Mouse (Mus musculus) brain, adult 2 months (tissue): ENCODE measurements at regions not wholly inside any gene's neighbourhood (a gene's known extent, or its start where the extent isn't known, plus 50 kb on each side); places are given as distances from the start of the nearest gene placed in this dataset.

Experiments
- DNase-seq: peaks from one replicate; pipeline ENCODE4 v3.0.0; 2011; ENCODE audit warnings: low read depth, low spot score

DNA sequence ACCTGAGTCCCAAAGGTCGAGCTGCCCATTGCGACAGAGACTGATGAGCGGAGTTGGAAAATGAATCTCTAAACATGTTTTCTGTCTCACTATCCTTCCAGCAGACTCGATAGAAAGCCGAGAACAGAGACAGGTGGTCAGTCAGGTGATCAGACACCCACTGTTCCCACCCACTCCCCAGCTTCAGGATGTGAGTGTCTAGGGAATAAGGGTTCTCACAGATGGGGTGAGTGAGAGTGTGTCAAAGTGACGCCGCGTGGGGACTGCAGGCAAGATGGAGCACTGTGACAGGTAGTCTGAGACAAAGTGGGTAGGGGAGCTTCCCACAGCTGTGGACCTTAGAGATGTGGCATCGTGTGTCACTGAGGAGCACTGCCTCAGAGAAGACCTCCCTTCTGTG lies 264.0 kb downstream of the Matn1 start:
- DNase-seq, result peak; percentile 69

DNA sequence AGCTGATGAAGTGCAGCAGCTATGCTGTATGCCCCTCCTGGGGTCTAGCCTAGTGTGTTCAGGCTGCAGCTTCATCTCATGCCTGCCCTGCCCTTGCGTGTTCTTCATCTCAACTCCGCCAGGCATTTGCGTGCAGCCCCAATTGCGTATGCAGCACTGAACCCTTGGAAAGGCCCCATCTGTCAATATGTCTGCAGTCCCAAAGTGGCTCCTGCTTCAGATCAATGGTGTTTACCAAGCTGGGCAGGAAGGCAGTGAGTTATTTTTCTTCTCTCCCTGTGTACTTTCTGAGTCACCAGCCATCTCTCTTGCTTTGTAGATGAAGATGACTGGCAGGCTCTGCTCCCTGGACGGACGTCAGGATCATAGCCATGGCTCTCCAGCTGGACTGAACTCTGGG lies 264.5 kb downstream of the Matn1 start:
- DNase-seq, result peak; percentile 21

DNA sequence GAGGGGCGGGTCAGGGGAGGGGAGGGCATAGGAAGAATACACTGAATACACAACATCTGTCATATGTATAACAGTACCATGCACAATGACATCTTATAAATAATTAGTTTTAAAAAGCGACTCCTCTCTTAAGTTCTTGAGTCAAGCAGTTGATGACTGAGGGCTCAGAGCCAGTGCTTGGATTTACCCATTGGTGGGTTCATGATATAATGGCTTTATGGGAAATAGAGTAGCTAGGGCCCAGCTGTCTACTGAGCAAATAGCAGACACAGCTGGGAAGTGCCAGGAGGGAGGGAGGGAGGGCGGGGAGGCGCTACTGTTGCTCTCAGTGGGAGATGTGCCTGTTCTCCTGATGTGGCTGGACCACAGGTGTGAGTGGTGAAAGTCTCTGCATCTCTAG lies 268.5 kb downstream of the Matn1 start:
- no peak for DNase-seq

DNA sequence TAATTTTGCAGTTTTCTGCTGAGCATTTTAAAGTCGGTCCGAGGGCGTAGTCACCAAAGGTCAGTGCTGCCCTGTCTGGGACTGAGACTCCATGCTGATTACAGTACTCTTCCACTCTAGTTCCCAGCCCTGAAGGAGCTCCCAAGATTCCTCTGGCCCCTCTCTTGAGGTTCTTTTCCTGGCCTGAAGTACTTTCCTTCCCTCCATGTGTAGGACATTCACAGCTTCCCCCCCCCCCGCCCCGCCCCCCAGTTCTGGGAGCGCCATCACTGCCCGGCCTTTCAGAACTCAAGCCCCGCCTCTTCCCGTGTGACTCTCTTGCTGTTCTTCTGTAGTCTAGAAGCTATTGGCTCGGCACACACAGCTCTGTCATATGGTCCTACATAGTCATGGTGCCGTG lies 271.5 kb downstream of the Matn1 start:
- no peak for DNase-seq

DNA sequence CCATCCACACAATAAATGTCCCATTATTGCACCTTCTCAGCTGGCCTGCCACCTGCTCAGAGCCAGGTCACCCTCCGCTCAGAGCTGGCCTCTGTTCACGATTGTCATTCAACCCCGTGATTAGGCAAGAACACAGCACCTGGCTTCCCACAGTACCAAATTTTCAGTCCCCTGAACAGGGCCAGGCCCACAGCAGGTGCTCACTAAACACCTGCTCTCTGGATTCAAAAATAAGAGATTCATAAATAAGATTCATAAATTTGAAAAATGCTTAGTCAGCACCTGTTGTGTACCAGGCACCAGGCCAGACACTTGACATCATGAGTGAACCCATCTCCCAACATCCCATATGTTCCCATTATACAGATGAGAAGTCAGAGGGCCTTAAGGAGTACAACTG lies 272.2 kb downstream of the Matn1 start:
- DNase-seq, result peak; percentile 69

DNA sequence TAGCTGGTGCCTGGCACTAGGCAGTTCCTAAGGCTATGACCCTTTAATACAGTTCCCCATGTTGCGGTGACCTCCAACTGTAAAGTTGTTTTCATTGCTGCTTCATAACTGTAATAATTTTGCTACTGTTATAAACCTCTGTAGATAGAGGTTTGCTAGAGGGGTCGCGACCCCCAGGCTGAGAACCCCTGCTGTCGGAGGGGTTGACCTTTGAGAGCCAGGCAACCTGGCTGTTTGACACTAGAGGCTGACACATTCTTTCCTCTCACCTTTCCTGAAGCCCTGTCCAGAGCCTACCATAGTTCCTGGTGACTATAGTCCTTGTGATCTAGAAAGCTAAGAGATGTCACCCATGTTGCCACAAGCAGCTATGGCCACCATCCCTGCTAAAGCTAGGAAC lies 272.9 kb downstream of the Matn1 start:
- DNase-seq, result no peak

DNA sequence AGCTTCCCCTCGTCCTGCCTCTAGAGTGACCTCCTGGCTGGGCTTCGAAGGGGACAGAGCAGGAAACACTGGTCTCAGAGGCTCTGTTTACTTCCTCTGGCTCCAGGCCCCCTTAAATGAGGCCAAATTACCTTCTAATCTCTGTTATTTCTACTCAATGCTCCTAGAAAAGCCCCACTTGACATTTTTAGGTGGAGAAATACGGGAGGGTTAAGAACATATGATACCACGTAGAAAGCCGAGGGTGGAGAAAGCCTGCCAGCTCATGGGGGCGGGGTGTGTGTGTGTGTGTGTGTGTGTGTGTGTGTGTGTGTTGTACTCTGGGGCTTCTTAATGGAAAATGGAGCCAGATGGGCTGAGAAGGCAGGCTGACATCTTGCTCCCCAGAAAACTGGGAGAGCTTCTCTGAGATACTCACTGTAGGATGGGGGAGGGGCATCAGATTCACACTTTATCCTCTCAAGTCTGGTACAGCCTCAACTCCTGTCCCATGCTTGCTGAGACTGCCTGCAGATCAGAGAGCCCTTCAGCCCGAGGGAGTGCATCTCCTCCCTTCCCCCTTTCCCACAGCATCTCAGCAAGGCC lies 273.5 kb downstream of the Matn1 start:
- peak; percentile 53 for DNase-seq

DNA sequence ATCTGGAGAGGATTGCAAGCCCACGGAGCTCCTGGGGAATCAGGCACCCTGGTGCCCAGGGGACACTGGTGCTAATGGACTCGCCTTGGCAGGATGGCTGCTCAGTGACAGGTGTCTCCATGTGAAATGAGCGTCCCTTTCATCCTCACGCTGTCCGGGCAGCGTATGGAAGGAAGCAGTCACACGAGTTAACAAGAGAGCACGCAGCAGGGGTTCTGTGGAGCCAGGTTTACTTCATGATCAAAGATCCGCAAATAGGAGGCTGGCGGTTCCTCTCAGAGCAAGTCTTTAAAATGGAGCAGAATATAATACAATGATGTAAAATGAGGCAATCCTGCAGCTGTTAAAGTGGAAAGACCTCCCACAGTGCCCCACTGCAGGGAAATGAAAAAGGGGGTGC lies 276.8 kb downstream of the Matn1 start:
- no peak for DNase-seq

DNA sequence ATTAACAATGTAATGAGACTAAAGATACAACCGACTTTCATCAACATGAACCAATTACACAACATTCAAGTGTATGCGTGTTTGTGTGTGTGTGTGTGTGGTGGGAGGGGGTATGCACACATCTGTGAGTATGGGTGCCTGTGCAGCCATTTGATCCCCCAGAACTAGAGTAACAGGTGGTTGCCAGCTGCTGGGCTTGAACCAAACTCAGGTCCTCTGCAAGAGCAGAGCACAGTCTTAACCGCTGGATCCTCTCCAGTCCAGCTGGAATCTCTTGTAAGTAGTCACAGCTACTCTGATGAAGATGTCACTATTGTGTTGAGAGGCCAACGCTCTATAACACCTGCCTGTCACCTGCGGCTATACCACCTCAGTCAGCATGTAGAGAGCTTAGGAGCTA lies 286.2 kb downstream of the Matn1 start:
- no peak for DNase-seq

DNA sequence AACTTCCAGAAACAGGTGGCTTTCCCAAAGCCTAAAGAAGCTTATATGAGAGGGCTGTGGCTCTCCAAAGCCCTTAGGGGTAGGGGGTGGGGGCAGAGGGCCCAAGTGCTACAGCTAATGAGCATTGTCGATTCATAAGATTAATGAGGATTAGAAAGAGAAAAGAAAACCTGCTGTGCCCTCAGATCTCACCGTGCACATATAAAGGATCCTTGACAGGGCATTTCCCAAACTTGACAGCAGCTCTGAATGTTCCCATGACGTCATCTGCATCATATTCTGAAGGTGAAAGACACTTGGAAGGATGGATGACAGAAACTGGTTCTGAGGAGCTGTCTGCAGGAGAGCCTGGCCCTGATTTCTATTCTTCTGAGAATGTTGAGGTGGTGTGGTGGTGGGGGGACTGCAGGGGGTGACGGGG lies 292.4 kb downstream of the Matn1 start:
- DNase-seq, result no peak

DNA sequence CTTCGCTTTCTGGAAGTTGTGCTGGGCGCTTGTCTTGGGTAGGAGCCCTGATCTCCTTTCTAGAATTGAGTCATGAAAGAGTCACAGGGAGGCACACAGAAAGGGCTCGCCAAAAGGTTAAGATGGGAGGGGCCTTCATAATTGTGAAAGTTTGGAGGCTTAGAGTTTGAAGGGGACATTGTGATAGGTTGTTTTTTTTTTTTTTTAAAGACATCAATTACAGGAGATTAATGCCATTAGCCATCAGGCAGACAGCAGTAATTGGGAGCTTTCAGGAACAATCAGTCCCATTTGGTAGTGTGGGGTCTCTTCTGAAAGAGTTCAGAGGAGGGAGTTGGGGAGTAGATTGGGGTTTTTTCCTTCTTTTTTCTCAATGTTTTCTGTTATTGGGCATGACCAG lies 294.4 kb downstream of the Matn1 start:
- no peak for DNase-seq

DNA sequence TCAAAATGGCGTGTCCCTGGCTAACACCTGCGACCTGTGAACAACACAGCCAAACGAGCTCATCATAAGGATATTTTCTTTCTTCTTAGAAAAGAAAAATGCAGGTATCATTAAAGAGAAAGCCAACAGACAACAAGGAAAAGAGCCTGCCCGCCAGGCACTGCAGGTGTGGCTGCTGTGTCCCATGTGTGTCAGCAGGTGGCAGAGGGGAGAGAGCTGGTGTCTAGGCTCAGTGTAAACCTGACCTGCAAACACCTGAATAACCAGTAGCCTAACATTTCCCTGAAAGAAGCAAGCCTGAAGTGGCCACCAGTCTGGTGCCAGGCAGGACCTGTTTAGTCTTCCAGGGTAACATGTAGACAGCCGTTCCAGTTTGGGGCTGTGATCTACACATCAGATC lies 294.9 kb downstream of the Matn1 start:
- no peak for DNase-seq

DNA sequence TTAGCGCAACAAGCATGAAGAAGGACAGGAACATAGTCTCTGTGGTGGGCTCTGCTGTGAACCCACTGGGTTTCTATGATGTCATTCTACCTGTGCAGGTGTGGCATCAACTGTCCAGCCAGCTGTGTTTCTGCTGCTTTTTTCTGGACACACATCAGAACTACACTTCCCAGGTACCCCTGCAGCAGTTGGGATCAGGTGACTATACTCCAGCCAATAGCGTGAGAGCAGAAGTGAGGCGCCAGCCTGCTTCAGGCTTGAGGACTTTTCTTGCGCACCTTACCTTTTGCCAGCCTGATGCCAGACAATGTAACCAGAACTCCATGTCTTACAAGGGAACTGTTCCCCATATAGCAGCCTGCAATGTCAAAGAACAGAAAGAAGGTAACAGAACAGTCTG lies 296.3 kb downstream of the Matn1 start:
- DNase-seq, result peak; percentile 20

DNA sequence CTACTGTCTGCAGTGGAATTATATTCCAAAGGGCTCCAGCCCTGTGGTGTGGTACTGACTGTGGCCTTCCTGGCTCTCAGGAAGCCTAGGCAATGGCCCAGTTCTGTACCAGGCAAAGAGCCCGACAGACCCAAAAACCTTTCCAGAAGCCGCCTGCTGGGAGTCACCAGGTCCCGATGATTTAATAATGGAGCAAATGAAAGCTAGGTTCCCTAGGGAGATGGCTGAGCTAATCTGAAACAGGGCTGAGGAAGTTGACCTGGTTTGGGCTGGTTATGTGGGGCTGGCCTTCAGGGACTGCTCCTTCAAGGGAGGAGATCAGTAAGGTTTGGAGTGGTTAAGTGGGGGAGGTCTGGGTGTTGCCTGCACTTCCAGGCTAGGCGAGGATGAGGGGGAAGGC lies 298.1 kb downstream of the Matn1 start:
- DNase-seq, result peak; percentile 66

DNA sequence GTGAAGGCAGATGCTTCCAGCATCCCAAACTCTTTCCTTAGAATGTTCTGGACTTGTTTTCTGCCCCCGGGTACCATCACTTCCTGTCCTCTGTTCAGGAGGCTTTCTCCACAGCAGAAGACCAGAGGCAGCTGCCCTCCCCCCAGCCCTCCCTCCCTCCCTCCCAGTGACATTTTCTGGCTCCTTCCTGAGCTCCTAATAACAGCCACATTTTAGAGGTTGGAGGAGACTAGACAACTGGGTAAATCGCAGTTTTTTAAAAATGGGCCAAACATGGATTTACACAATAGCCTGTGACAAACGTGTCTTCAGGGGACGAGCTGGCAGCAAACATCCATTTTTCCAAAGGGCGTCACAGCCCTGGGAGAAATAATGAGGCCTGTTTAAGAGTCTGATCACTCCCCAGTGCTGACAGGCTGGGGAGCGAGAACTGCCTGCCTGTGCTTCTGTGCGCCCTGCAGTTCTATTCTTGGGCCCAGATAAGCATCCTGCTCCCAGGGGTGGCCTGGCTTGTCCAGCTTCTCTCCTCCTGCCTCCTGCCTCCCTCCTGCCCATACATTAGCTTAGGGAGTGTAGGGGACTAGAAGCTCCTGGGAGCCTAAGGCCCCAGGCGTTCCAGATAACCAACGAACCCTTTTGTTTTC lies 299.7 kb downstream of the Matn1 start:
- DNase-seq, result peak; percentile 59

DNA sequence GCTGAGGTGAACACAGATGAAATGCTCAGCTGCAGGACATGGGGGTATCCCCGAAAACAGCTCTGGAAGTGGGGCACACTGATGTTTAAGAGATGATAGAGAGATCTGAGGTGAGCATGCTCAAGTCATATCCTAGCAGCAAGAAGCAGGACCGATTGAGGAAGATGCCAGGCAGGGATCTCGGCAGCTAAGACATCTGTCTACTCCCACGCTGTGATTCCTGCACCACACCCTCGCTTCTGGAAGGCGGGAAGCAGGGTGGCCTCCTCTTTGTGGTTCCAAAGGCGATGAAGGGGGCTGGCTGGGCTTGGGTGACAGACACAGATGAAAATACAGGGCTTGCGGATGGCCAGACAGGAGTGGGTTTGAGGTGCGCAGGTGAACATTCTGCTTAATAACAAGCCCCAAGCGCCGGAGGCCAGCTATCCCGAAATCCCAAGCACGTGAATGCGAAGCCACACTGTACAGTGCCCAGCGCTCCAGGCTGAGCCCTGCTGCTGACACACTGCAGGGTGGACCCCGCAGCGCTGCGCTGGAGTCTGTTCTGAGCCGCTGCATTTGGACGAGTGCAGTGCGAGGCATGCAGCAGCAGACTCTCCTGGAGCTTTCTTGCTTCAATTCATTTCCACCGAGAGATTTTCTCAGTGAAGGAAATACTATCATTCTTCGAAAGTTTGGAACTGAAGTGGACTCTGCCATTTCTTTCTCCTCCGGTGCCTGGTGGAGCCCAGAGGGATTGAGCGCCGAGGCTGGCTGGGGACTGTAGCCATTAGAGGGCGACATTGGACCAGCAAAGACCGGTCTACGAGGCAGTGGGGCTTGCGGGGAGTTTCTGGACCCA lies 308.6 kb downstream of the Matn1 start:
- peak; percentile 90 for DNase-seq

DNA sequence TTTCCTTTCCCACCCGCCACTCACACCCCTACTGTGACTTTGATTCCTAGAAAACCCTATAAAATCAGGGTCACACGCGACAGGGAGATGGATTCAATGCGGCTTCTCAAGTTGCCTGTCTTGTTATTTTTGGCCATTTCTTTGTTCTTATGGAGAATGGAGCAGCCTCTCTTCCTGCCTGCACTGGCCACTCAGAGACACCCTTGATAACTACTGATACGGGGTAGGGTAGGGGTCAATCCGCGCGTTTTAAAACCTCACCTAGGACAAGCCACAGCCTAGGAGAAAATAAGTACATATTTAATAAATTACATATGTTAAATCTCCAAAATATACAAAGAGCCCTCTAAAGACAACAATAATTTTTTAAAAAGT lies 309.2 kb downstream of the Matn1 start:
- DNase-seq, result no peak

DNA sequence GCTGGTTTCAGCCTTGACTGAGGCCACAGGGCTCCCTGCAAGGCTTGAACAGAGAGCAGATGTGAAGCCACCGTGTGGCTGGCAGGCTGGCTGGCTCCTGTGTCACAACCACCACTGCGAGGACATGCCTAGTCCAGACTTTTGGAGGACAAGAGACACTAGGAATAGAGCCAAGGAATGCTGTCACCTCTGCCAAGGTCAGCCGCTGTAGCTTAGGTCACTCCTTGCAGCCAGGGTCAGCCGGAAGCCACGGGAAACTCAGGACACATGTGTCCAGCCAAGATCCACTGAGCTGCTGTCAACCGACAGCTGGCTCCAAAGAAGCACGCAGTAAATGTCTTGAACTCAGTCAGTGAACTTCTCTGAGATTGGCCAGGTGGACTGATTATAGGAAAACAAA lies 310.1 kb downstream of the Matn1 start:
- DNase-seq, result no peak

DNA sequence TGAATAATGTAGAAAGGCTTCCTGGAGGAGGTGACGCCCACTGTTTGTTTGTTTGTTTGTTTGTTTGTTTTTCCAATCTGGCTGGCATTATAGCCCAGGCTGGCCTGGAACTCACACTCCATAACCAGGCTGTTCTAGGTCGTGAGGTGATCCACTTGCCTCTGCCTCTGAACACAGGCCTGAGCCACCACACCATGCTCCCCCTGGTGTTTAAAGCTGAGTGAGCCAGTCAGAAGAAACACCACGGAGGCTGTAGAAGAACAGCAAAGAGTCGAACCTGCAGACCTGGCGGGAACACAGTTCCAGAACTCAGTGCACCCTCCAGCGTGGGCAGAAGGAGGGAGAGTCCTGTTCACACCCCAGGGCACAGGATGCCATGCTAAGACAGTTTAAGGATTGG lies 310.5 kb downstream of the Matn1 start:
- DNase-seq, result peak; percentile 62

DNA sequence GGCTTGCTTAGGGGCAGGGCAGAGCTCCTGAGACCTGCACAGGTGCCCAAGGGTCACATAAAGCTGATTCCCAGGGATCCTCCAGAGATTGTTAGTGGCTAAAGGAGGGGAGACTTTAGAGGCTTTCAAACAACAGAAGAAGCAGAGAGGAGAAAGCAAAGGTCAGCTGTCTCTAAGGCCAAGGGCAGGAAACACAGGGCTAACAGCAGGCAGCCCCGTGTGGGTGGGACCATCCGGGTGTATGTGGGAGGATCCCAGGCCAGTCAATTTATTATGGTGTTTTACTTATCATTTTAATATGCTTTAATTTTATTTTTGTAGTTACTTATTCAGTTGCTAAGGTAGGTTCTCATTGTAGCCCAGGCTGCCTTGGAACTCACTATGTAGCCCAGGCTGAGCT lies 317.1 kb downstream of the Matn1 start:
- no peak for DNase-seq

DNA sequence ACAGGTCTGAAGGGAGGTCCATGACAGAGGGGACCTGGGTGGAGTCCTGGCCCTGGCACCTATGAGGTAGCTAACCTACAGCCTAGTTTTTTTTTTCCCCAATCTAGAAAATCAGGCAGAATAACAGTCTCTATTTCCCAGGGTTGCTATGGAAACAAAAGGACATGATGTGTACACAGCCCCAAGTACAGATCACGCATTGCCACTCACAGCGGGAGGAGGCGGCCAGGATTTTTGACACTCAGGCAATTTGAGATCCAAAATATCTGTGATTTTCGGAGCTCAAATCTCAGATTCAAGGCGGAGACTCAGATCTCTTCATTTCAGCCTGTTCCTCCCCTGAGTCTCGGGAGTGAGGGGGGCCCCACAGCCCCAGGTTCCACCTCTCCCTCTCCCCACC lies 318.7 kb downstream of the Matn1 start:
- peak; percentile 64 for DNase-seq

DNA sequence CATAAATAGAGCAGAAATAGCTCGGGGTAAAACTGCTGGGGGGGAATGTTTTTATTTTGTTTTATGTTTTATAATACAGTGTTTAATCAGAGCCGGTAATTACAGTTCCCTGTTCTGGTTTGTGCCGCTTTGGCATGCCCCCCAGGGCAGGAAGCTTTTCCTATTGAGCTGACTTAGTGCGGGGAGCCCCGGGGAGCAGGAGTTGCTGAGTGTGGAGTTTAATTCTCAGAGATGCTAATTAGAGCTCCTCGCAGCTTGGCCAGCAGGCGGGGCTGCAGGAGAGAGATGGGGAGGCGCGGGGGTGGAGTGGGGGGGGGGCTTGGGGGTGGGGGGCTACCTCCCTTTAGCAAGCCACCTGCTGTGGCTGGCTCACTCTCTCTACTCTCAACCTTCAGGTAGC lies 322.6 kb downstream of the Matn1 start:
- peak; percentile 37 for DNase-seq

DNA sequence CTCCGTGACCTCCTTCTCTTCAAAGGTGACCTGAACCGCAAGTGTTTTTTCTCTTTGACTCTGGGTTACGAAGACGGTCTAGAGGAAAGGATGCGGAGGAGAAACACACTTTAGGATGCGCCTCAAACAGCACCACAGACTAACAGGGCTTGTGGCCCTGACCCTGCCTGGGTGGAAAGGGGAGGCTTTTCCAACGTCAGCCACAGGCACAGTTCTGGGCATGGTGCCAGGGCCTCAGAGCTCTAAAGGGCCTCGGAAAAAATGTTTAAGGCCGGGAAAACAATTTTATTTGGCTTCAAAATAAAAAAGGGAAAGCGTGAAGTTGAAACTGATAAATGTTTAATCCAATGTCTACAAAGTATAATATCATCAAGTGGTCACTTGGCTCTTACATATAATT lies 323.6 kb downstream of the Matn1 start:
- peak; percentile 39 for DNase-seq
